Mouse (Mus musculus): ENCODE data around the gene Gm28038. TPM values are rescaled to one million over a fixed set of nuclear protein-coding genes. Genes with fewer than 3 reads are reported as not detected.

The Gm28038 gene
- polyA plus RNA-seq, 1 experiment, result not detected

DNA sequence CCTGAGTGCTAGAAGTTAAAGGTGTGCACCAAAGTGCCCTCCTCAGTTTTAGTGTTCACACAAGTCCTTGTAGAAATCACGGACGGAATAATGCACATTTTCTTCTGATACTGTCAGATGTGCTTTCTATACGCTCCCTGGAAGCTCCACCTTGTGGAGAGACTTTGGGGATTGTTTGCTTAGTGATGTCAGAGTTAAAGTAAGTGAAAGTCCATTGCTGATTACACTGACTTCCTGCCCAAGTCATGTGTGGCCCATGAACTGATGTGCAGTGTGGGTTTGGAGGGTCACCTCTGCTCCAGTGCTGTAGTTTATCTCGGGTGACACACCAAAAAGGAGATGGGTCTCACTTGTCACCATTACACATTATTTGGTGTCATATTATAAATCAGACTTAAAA is 38.4 kb downstream of the Gm28038 start:
- H3K4me1 ChIP-seq (replicated peaks; ENCODE audit: control insufficient read depth, insufficient read depth, low read length), result no peaks in the 10 kb centered on the region
- no peak for TF ChIP-seq CTCF (IDR thresholded peaks at IDR 0.05; ENCODE audit: borderline replicate concordance, control insufficient read depth, extremely low read depth, insufficient read depth, low read length, poor library complexity)
- TF ChIP-seq POLR2A (IDR thresholded peaks at IDR 0.05; ENCODE audit: control insufficient read depth, extremely low read depth, insufficient read depth, low read length, poor library complexity), result no peak
- H3K4me3 ChIP-seq (ENCODE audit: control insufficient read depth, insufficient read depth, low read length), result no peak overlapping the region
- 98% methylated on average over 4 of the region's 4 CpGs for WGBS
- H3K27ac ChIP-seq (ENCODE audit: control insufficient read depth, insufficient read depth, low read length), result no peak overlapping the region
- peaks cover 81% of the 10 kb centered on the region for H3K36me3 ChIP-seq (ENCODE audit: control insufficient read depth, insufficient read depth, low read length)
- DNase-seq, result no peak
- H3K27me3 ChIP-seq (ENCODE audit: control insufficient read depth, insufficient read depth, low read length), result no peaks in the 10 kb centered on the region

DNA sequence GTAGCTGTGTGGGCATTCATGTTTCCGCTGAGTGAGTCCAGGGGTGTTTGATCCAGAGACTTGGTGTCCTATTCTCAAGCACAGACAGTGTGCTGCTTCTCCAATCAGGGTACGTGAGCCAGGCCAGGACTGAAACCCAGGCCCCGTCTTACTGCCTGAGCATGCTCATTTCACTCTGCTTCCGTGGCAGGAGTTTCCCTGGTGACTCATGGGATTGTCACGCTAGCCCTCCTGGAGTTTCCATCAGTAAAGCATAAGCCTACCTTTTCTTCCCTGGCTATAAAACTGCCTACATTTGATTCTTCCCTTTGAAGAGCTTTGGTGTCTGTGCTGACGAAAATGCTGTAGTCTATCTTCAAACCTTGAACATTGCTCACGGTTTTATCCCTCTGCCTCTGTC is 42.3 kb downstream of the Gm28038 start:
- H3K27me3 ChIP-seq (ENCODE audit: control insufficient read depth, insufficient read depth, low read length), result no peaks in the 10 kb centered on the region
- WGBS, result 95% methylated on average over 7 of the region's 7 CpGs
- DNase-seq, result no peak
- no peaks in the 10 kb centered on the region for H3K4me1 ChIP-seq (replicated peaks; ENCODE audit: control insufficient read depth, insufficient read depth, low read length)
- TF ChIP-seq POLR2A (IDR thresholded peaks at IDR 0.05; ENCODE audit: control insufficient read depth, extremely low read depth, insufficient read depth, low read length, poor library complexity) (no peak), CTCF (IDR thresholded peaks at IDR 0.05; ENCODE audit: borderline replicate concordance, control insufficient read depth, extremely low read depth, insufficient read depth, low read length, poor library complexity) (no peak)
- H3K4me3 ChIP-seq (ENCODE audit: control insufficient read depth, insufficient read depth, low read length), result no peak overlapping the region
- H3K27ac ChIP-seq (ENCODE audit: control insufficient read depth, insufficient read depth, low read length), result no peak overlapping the region
- peaks cover 70% of the 10 kb centered on the region for H3K36me3 ChIP-seq (ENCODE audit: control insufficient read depth, insufficient read depth, low read length)

DNA sequence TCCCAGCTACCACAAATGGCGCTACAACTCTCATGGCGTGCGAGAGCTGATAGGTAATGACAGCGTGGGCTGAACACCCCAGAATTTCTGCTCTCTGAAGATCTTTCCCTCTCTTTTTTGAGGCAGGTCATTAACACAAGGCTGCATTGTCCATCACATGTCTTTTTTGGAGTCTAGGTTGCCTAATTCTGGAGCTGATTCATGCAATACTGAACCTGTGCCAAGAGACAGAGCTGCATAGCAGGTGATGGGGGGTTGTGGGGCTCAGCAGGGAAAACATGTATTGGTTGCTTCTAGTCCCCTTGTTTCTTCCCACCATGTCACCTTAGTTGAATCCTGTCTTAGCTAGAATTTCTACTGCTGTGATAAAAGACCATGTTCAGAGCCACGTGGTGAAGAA is 44.5 kb downstream of the Gm28038 start:
- H3K36me3 ChIP-seq (ENCODE audit: control insufficient read depth, insufficient read depth, low read length), result peaks cover 68% of the 10 kb centered on the region
- no peak for DNase-seq
- H3K4me3 ChIP-seq (ENCODE audit: control insufficient read depth, insufficient read depth, low read length), result no peak overlapping the region
- H3K27me3 ChIP-seq (ENCODE audit: control insufficient read depth, insufficient read depth, low read length), result no peaks in the 10 kb centered on the region
- no peak overlapping the region for H3K27ac ChIP-seq (ENCODE audit: control insufficient read depth, insufficient read depth, low read length)
- TF ChIP-seq CTCF (IDR thresholded peaks at IDR 0.05; ENCODE audit: borderline replicate concordance, control insufficient read depth, extremely low read depth, insufficient read depth, low read length, poor library complexity) (no peak), POLR2A (IDR thresholded peaks at IDR 0.05; ENCODE audit: control insufficient read depth, extremely low read depth, insufficient read depth, low read length, poor library complexity) (no peak)
- WGBS, result over 99% methylated on average over 5 of the region's 5 CpGs
- no peaks in the 10 kb centered on the region for H3K4me1 ChIP-seq (replicated peaks; ENCODE audit: control insufficient read depth, insufficient read depth, low read length)

DNA sequence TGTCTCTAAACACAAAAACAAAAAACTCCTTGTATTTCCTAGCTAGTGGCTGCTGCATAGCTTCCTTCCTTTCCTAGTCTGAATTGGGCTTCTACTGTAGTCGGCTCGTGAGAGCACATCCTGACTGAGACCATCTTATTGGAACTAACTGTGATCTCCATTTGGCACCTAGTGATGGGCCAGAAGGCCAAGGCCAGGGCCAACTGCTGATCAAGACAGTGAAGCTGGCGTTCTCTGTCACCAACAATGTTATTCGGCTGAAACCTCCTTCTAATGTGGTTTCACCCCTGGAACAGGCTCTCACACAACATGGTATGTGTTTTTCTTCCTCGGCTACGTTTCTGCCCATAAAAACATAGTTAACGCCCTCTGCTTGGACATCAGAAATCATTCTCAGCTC is 46.4 kb downstream of the Gm28038 start:
- WGBS, result 96% methylated on average over 7 of the region's 7 CpGs
- Histone ChIP-seq H3K36me3 (ENCODE audit: control insufficient read depth, insufficient read depth, low read length) (peaks cover 75% of the 10 kb centered on the region), H3K4me1 (replicated peaks; ENCODE audit: control insufficient read depth, insufficient read depth, low read length) (no peaks in the 10 kb centered on the region), H3K4me3 (ENCODE audit: control insufficient read depth, insufficient read depth, low read length) (no peak overlapping the region), H3K27ac (ENCODE audit: control insufficient read depth, insufficient read depth, low read length) (no peak overlapping the region), H3K27me3 (ENCODE audit: control insufficient read depth, insufficient read depth, low read length) (no peaks in the 10 kb centered on the region)
- TF ChIP-seq CTCF (IDR thresholded peaks at IDR 0.05; ENCODE audit: borderline replicate concordance, control insufficient read depth, extremely low read depth, insufficient read depth, low read length, poor library complexity), result no peak
- no peak for TF ChIP-seq POLR2A (IDR thresholded peaks at IDR 0.05; ENCODE audit: control insufficient read depth, extremely low read depth, insufficient read depth, low read length, poor library complexity)
- DNase-seq, result no peak

DNA sequence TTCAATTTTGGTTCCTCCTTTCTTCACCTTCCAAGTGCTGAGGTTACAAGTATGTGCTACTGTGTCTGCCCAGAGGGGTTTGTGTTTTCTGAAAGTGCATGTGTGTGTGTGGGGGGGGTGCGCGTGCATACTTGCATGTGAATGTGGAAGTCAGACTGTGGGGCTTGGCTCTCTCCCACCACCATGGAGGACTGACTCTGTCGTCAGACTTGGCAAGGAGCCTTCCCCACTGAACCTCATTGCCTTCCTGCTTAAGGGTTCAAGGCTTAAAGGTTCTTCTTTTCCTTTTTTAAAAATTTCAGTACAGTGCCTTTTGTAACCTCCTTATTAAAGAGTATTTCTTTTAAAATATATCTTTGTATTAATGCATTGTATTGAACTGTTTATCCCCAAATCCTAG is 47.9 kb downstream of the Gm28038 start:
- no peak overlapping the region for H3K27ac ChIP-seq (ENCODE audit: control insufficient read depth, insufficient read depth, low read length)
- H3K27me3 ChIP-seq (ENCODE audit: control insufficient read depth, insufficient read depth, low read length), result no peaks in the 10 kb centered on the region
- WGBS, result 87% methylated on average over 3 of the region's 3 CpGs
- TF ChIP-seq CTCF (IDR thresholded peaks at IDR 0.05; ENCODE audit: borderline replicate concordance, control insufficient read depth, extremely low read depth, insufficient read depth, low read length, poor library complexity), result no peak
- TF ChIP-seq POLR2A (IDR thresholded peaks at IDR 0.05; ENCODE audit: control insufficient read depth, extremely low read depth, insufficient read depth, low read length, poor library complexity), result no peak
- H3K4me1 ChIP-seq (replicated peaks; ENCODE audit: control insufficient read depth, insufficient read depth, low read length), result no peaks in the 10 kb centered on the region
- peaks cover 75% of the 10 kb centered on the region for H3K36me3 ChIP-seq (ENCODE audit: control insufficient read depth, insufficient read depth, low read length)
- H3K4me3 ChIP-seq (ENCODE audit: control insufficient read depth, insufficient read depth, low read length), result no peak overlapping the region
- DNase-seq, result no peak

DNA sequence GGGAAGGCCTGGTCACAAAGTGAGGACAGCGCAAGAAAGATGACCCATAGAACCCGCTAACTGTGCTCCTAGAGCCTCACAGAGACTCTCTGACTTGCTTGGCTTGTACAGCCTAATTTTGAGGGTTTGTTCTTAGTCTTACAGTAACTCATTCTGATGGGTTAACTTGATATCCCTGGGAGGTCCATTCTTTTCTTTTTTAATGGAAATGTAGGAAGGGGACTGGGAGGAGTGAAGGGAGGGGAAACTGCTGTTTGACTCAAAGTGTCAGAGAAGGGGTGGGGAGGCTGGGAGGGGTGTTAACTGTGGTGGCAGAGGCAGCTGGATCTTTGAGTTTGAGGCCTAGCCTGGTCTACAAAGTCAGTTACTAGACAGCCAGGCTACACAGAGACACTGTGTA is 54.5 kb downstream of the Gm28038 start:
- H3K36me3 ChIP-seq (ENCODE audit: control insufficient read depth, insufficient read depth, low read length), result peaks cover 74% of the 10 kb centered on the region
- H3K4me1 ChIP-seq (replicated peaks; ENCODE audit: control insufficient read depth, insufficient read depth, low read length), result no peaks in the 10 kb centered on the region
- WGBS, result 93% methylated on average over 2 of the region's 2 CpGs

DNA sequence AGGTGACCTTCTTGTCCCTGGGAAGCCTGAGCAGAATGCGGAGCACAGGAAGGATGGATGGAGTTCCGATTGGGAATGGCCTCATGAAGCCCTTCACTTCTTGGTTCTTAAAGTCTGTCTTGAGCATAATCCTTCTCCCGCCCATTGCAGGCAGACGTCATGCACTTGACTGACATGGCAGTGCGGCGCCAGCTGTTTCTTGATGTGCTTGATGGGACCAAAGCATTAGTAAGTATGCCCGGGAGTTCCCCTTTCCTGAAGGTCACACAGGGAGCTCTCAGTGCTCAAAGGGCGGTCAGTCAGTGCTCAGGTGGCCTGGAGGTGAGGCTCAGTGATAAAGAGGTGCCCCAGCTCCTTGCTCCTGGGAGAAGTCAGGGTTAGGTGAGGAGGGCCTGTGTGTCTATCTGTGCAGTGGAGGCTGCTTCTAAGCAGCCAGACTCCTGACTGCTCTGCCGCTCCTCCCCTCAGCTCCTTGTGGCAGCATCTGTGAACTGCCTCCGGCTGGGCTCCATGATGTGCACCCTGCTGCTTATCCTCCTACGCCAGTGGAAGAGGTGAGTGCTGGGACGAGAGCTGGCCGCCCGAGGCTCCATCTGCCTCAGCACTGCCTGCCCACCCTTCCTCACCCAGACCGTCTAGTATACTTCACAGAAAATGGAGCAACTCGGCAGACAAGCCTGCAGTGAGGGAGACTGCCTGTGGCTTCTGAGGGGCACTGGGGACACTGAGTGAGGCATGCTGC is 55.5 kb downstream of the Gm28038 start:
- H3K4me3 ChIP-seq (ENCODE audit: control insufficient read depth, insufficient read depth, low read length), result no peak overlapping the region
- H3K27me3 ChIP-seq (ENCODE audit: control insufficient read depth, insufficient read depth, low read length), result no peaks in the 10 kb centered on the region
- peaks cover 68% of the 10 kb centered on the region for H3K36me3 ChIP-seq (ENCODE audit: control insufficient read depth, insufficient read depth, low read length)
- TF ChIP-seq POLR2A (IDR thresholded peaks at IDR 0.05; ENCODE audit: control insufficient read depth, extremely low read depth, insufficient read depth, low read length, poor library complexity) (no peak), CTCF (IDR thresholded peaks at IDR 0.05; ENCODE audit: borderline replicate concordance, control insufficient read depth, extremely low read depth, insufficient read depth, low read length, poor library complexity) (no peak)
- no peak for DNase-seq
- WGBS, result 96% methylated on average over 16 of the region's 16 CpGs
- no peaks in the 10 kb centered on the region for H3K4me1 ChIP-seq (replicated peaks; ENCODE audit: control insufficient read depth, insufficient read depth, low read length)
- H3K27ac ChIP-seq (ENCODE audit: control insufficient read depth, insufficient read depth, low read length), result no peak overlapping the region

More for the DNA sequence above, 54.5 kb downstream of the Gm28038 start:
- no peak overlapping the region for H3K27ac ChIP-seq (ENCODE audit: control insufficient read depth, insufficient read depth, low read length)
- H3K4me3 ChIP-seq (ENCODE audit: control insufficient read depth, insufficient read depth, low read length), result no peak overlapping the region
- H3K27me3 ChIP-seq (ENCODE audit: control insufficient read depth, insufficient read depth, low read length), result no peaks in the 10 kb centered on the region
- no peak for DNase-seq
- TF ChIP-seq CTCF (IDR thresholded peaks at IDR 0.05; ENCODE audit: borderline replicate concordance, control insufficient read depth, extremely low read depth, insufficient read depth, low read length, poor library complexity), result no peak
